In genomic region chr16:24223901-24224300, GRCm38 (mm10) we compare ENCODE assay signal across 33 mouse cellular contexts.
"Had no signal": no experiment of that assay in that cellular context is flagged by ENCODE, and none has a peak within 500 bp of the region (broad histone marks: within the 10 kb centered on the region; RNA-seq: fewer than 3 reads in every experiment).

No protein-coding gene starts in this region.

- H3K27ac ChIP-seq: heart, adult 2 months; heart, embryonic 10.5 days; heart, embryonic 13.5 days; heart, embryonic 15.5 days; hindbrain, embryonic 10.5 days; hindbrain, embryonic 12.5 days; hindbrain, embryonic 13.5 days; hindbrain, embryonic 14.5 days; hindbrain, embryonic 15.5 days; hindbrain, postnatal 0 days; intestine, embryonic 15.5 days; kidney, embryonic 15.5 days; kidney, postnatal 0 days; layer of hippocampus, adult 2 months had no signal

- H3K9me3 ChIP-seq: heart, embryonic 10.5 days; heart, embryonic 12.5 days; heart, embryonic 13.5 days; heart, embryonic 15.5 days; hindbrain, embryonic 10.5 days; hindbrain, embryonic 12.5 days; hindbrain, embryonic 13.5 days; hindbrain, embryonic 15.5 days; intestine, embryonic 15.5 days; kidney, embryonic 15.5 days had no signal

- H3K9ac ChIP-seq: heart, embryonic 12.5 days; heart, embryonic 13.5 days; heart, embryonic 15.5 days; hindbrain, embryonic 12.5 days; hindbrain, embryonic 13.5 days; hindbrain, embryonic 14.5 days; hindbrain, embryonic 15.5 days; intestine, embryonic 15.5 days; kidney, embryonic 15.5 days had no signal

- H3K36me3 ChIP-seq: heart, embryonic 10.5 days; heart, embryonic 12.5 days; heart, embryonic 13.5 days; heart, embryonic 15.5 days; hindbrain, embryonic 10.5 days; hindbrain, embryonic 12.5 days; hindbrain, embryonic 13.5 days; hindbrain, embryonic 15.5 days; intestine, embryonic 15.5 days; kidney, embryonic 15.5 days had no signal

- DNase-seq: heart, adult 2 months; heart, postnatal 10 days; heart, postnatal 14 days; heart, postnatal 36 days; heart, postnatal 4 days; kidney, adult 11 months; kidney, adult 18-20 months; kidney, adult 2 months; kidney, adult 8-10 months; kidney, postnatal 10 days; kidney, postnatal 14 days; kidney, postnatal 25 days; kidney, postnatal 36 days; kidney, postnatal 4 days; layer of hippocampus, adult 9-11 months had no signal

- ATAC-seq: hindbrain, embryonic 16.5 days; hindbrain, postnatal 0 days; intestine, embryonic 15.5 days; intestine, embryonic 16.5 days; intestine, postnatal 0 days had no signal

- H3K4me3 ChIP-seq: heart, adult 2 months; heart, embryonic 10.5 days; heart, embryonic 12.5 days; heart, embryonic 13.5 days; heart, embryonic 15.5 days; hindbrain, embryonic 10.5 days; hindbrain, embryonic 12.5 days; hindbrain, embryonic 13.5 days; hindbrain, embryonic 15.5 days; intestine, embryonic 15.5 days; kidney, embryonic 15.5 days; layer of hippocampus, adult 2 months had no signal

- H3K27me3 ChIP-seq: heart, embryonic 12.5 days; heart, embryonic 13.5 days; heart, embryonic 15.5 days; hindbrain, embryonic 12.5 days; hindbrain, embryonic 13.5 days; hindbrain, embryonic 15.5 days; intestine, embryonic 15.5 days had no signal

- H3K4me1 ChIP-seq: heart, embryonic 12.5 days; heart, embryonic 13.5 days; heart, embryonic 15.5 days; hindbrain, embryonic 10.5 days; hindbrain, embryonic 12.5 days; hindbrain, embryonic 13.5 days; hindbrain, embryonic 15.5 days; intestine, embryonic 15.5 days; kidney, embryonic 15.5 days had no signal

- H3K4me2 ChIP-seq: heart, embryonic 11.5 days; heart, embryonic 12.5 days; heart, embryonic 13.5 days; heart, embryonic 15.5 days; hindbrain, embryonic 12.5 days; hindbrain, embryonic 13.5 days; hindbrain, embryonic 14.5 days; hindbrain, embryonic 15.5 days; intestine, embryonic 15.5 days; kidney, embryonic 15.5 days had no signal
